Mouse (Mus musculus): ENCODE data around the gene Rin1.

- TF ChIP-seq CTCF (IDR thresholded peaks at IDR 0.05; ENCODE audit: low read depth, low read length) (no peak), POLR2A (IDR thresholded peaks at IDR 0.05; ENCODE audit: extremely low read depth, insufficient read depth, low read length) (no peak)
These were observed 2.6 kb downstream of the Rin1 start for GRCm38 (mm10) chr19:5052853-5053252.
